Mouse (Mus musculus) regulatory T cell (primary cell): ENCODE measurements around the gene Slc2a8.
"Not testable (repeated sequence)": the region's sequence is repeated elsewhere in the genome, so short reads cannot be mapped to it uniquely, and the experiment has no call there.

Experiments
- in situ Hi-C: fragments of 300-600 bp; cut with MboI, MseI; formaldehyde crosslinking; loops from one replicate; pipeline ENCODE4 v1.15.1; 2025; ENCODE audit warnings: high pct_unique_total_duplicates

The Slc2a8 gene

DNA sequence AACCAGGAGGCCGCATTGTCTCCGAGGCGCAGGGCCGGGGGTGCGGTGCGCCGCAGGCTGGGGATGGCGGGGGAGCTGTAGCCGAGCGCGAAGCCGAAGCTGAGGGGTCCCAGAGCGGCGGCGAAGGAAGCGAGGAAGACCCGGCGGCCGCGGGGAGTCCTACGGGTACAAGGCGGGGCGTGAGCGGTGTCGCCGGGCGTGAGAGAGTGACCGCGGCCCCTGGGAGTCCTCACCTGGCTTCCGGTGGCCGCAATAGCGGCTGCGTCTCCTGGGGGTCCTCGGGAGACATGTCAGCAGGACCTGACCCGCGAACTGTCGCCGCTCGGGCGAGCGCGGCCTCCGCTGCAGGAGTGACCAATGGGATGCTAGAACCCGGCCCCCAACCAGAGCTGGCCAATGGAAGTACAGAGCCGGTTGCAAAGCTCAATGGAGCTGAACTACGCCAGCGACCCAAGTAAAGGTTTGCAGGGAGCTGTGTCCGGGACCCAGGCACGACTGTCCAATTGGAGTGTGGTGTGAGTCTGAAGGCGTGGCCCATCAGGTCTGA is at the start of gene Slc2a8:
TSS of gene Slc2a8 (minus strand) at position 359 of the 547 bp plus-strand sequence.
- in situ Hi-C loops, result no loop called here

DNA sequence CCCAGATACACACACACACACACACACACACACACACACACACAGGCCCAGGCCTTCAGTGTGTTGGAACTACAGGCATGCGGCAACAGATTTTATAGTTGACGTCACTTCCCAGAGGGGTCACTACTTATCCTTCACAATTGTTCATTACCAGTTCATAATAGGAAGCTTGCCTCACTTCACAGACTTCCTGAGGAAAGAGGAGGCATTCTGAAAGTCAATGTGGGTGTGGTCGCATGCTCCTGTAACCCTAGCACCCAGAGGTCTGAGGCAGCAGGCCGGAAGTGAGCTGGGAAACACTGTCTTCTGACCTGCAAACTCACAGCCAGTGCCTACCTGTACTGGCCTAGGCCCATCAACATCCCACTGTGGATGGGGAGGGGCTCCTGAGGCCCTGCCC is 43.2 kb upstream of the Slc2a8 start:
- in situ Hi-C loops, result no loop called here

DNA sequence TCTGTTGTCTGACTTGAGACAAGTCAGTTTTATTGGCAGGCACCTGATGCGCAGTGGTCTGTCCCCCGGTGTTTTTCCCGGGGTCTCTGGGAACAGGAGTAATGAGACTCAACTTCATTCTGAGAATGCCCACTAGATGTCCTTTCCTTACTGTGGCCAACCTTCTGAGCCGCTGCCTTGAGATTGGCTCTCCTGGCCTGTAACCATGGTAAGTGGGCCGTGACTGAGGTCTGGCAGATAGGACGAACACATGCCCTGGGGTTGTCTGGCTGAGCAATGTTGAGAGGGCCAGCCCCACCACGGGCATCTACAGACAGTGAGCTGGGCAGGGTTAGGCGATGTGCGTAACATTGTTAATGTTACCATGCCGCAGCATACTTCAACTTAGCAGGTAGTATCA is 42.7 kb upstream of the Slc2a8 start:
- in situ Hi-C loops, result no loop called here

DNA sequence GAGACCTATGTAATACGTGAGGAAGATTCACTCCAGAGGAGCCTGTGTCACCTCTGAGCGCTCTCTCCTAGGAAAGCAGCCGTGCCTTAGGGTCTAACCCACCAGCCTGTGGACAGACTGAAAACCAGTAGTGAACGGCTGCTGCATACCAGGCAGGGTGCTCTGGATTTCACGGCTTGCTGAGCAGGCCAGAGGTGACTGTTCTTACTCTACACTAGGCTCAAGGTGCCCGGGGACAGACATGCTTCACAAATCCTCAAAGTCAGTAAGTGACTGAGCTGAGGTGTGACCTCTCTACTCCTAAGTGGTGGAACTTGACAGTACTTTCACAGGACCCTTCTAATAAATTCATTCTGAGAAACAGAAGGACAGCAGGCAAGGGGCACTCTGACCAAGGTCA is 41.0 kb upstream of the Slc2a8 start:
- in situ Hi-C loops, result no loop called here

DNA sequence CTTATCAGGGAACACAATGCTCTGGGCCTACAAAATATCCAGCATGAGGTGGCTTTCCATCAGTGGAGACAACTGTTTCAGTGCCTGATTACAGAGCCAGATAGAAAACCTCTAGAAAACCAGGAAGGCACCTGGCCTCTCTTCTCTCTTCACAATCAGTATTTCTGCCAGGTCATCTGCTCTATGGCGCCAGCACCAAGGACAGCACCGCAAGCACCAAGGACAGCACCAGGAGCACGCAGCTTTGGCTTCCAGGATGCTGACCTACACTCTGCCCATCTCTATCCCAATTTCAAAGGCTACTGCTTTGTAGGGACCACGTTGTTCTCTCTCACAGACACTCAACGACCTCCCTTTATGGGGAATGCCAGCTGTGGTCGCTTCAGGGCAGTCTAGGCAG is 36.1 kb upstream of the Slc2a8 start:
- in situ Hi-C loops, result no loop called here

DNA sequence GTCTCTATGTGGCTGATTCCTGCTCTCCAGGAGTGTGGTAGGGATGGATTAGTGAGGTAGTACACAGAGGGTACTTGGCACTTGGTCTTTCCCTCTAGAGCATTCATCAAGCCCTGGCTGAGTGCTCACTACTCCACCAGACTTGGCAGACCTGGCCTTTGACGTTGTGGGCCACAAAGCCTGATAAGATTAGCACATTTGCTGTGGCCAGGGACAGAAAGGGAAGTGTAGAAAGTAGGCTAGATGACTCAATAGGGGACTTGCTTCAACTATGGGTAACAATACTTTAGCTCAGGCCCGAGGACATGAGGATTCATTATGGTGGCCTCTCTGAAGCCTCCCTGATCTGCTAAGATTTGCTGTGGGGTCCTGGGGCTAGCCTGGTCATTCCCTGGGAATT is 35.3 kb upstream of the Slc2a8 start:
- in situ Hi-C loops, result no loop called here

DNA sequence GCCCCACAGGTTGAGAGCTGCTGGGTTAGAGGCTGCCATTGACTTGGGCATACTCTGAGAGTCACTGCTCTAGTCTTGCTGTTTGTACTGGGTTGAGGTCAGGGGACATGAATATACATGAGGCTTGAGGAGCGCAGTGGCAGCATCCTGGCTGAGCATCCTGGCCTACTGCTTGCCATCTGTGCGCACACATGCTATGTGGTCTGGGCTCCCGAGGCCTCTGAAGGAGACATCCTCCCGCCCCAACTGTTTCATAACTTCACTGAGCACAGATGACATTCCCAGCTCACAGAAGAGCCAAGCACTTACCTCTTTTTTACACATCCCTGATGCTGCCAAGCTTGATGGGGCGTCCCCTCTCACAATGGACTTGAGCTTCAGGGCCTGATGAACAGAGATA is 33.0 kb upstream of the Slc2a8 start:
- in situ Hi-C loops, result no loop called here

DNA sequence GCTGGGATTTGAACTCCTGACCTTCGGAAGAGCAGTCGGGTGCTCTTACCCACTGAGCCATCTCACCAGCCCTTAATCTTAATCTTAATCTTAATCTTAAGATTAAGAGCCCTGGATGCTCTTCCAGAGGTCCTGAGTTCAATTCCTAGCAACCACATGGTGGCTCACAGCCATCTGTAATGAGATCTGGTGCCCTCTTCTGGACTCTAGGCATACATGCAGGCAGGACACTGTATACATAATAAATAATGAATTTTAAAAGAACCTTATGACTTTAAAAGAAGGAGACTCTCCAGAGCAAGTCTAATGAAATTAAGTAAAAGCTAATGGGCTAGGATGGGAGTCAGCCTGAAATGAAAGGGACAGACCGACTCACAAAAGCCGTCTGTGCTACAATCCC is 27.2 kb upstream of the Slc2a8 start:
- in situ Hi-C loops, result not testable (repeated sequence)

DNA sequence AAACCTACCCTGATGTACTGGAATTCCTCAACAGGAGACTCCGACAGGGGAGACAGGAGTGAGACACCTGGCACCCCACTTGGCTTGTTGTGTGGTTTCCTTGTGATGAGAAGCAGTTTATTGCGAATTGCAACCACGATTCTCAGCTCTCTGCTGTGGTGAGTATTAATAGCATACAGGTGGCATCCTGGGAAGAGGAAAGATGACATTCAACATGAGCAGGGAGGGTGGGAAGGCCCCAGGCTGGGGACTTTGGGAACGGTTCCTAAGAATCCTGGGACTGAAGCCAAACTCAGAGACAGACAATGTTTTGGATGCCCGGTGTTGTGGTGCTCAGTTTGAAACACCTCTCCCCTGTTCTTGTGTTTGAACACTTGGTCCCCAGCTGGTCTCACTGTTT is 23.2 kb upstream of the Slc2a8 start:
- in situ Hi-C loops, result no loop called here

DNA sequence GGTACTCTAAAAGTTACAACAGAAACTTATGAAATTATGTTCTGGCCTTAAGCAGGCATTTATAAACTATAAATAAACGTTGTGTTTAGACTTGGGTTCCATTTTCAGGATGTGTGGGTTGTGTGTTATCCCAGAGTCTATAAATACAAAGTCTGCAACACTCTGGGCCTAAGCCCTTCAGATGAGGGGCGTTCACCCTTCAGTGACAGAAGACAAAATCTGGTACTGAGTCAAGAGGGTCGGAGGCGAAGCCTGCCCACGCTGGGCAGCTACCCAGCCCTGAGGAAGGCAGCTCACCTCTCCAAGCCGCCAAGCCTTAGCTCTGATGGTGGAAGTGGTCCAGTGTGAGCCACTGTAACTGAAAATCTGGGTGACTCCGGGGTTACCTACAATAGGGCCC is 20.3 kb upstream of the Slc2a8 start:
- in situ Hi-C loops, result no loop called here

DNA sequence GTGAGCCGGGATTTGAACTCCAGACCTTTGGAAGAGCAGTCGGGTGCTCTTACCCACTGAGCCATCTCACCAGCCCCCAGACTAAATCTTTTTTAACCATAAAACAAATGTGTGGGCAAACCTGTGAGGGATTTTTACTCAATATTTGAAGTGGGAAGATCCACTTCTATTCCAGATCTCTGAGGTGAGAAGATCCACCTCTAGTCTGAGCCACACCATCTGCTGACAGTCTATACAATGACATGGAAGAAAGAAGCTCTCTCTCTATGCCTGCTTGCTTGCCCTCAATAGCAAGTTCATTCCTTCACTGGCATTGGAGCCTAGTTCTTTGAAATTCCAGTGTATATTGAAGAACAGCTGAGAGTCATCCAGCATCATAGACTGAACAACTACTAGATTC is 17.9 kb upstream of the Slc2a8 start:
- in situ Hi-C loops, result no loop called here

DNA sequence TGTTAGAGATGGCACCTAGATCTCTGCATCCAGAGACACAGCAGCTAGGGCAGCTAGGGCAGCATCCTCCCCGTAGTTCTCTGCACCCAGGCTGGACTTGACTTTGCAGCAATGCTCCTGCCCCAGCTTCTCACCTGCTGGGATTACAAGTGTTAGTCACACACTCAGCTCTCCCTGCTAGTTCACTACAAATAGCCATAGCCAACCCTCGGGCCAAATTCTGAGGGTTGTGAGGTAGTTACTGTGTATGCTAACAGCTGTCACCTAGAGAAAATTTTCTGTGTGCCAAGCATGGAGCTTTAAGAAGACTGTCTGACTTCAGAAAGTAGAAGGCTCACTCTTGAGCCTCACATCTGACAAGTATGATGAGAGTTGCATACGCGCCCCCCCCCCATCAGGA is 15.9 kb upstream of the Slc2a8 start:
- in situ Hi-C loops, result no loop called here

DNA sequence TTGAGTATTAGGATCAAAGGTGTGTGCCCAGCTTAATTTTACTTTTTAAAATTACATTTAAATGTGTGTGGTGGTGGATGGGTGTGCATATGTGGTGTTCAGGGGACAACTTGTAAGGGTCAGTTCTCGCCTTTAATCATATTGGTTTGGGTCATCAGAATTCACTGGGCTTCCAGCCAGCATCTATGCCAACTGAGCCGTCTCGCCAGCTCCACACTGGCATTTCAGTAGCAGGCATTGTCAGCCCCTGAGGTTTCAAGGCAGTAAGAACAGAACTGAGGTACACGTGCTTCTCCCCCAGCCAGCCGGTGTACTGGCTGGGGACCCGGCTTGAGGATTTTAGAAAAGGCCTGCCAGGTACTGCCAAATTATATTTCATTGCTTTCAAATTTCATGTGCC is 15.2 kb upstream of the Slc2a8 start:
- in situ Hi-C loops, result no loop called here

DNA sequence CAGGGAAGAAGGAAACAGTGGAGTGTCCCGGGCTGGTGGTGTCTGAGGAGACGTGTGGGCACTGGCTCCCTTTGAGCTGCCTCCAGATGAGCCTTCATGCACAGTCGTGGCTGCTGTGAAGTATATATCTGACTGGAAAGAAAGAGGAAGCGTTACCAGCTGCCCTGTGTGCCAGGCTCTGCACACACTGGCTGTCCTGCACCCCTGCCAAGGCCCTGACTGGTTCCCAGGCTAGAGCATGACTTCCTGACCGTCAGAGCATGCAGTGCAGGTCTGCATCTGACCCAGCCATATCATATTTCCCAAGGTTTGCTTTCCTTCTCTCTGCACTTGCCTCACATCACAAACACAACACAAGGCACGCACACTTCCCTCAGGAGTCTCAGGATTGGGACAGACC is 10.2 kb upstream of the Slc2a8 start:
- in situ Hi-C loops, result no loop called here

DNA sequence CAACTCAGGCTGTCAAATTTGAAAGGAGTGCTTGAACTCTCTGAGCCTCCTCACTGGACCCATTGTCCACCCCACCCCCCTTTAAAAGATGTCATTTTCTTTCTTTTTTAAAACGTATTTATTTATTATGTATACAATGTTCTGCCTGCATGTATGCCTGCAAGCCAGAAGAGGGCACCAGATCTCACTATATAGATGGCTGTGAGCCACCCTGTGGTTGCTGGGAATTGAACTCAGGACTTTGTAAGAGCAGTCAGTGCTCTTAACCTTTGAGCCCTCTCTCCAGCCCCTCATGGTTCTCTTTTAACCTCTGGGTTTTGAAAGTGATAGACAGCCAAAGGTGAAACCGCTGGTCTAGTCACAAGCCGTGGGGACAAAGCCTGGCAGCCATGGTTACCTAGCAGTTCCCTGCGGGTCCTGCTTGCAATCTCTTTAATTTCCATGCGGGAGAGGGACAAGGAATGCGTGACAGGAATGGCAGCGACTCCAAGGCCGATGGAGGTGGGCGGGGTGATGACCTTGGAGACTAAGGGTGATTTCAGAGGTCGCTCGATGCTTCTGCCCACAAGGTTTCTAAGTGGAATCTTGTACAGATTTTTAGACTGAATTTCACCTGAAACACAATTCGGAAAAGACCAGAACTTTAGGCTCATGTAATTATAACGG is 8.4 kb upstream of the Slc2a8 start:
- in situ Hi-C loops, result no loop called here

DNA sequence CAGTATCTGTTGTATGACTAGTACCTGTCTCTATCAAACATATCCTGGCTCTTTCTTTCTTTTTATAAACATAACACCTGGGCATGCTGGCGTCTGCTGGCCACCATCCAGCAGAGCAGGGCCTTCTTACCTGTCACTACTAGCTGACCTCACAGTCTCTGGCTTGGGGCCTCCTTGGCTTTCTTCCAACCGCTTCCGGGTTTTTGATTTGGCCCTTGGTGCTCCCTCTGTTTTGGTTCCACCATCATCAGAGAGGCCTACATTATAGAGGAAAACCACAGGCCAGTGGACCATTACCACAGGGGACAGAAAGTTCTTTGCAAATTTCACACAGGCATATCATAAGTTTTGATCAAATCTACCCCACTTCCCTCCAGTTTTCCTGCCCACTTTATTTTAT is 7.5 kb upstream of the Slc2a8 start:
- in situ Hi-C loops, result no loop called here

DNA sequence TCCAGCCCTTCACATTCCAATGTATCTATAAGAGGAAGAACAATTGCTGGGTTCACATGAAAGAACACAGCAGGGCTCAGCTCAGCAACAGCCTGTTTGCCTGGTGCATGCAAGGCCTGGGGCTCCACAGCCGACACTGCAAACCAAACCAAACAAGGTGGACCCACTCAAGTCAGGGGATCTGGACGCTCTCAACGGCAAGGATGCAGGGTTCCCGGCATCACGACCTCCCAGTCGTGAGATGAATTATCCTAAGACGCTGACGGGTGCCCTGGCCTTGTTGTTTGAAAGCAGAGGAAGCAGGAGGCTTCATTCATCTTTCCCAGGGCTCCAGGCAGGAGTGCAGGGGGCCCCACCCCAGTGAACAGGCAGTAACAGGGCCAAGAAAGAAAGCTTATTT is 4.0 kb upstream of the Slc2a8 start:
- in situ Hi-C loops, result no loop called here

DNA sequence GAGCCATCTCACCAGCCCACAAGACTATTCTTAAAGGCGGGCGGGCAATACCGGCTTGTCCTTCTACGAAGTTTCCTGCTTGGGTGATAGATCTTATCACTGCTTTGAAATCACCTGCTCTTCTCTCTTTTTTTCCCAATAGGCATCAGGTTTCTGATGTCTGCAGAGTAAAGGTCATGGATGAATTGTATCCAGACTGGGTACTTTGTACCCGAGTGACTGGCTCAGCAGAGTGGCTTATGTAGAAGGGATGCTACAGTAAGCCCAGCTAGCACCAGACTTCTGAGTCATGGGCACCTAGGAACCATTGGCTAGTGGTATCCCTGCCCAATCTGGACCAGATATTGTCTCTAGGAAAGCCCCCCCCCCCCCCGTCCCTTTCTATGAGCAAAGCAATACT is 1.7 kb upstream of the Slc2a8 start:
- in situ Hi-C loops, result no loop called here

DNA sequence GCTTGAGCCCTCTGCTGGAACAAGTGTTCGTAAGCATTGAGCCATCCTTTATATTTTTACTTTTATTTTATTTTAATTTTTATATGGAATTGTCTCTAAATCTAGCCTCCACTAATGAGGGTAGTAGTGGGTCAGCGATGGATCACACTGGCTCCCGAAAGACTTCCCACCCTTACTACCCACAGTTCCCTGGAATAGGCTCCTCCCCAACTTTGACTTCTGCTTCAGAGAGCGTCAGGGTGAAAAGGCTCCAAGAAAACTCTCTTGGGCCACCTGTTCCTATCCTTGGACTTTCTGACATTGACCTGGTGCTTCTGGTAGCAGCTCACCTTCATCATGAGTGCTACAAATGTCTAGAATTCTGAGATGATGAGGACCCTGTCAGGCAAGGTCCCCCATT is 817 bp upstream of the Slc2a8 start:
- in situ Hi-C loops, result no loop called here

DNA sequence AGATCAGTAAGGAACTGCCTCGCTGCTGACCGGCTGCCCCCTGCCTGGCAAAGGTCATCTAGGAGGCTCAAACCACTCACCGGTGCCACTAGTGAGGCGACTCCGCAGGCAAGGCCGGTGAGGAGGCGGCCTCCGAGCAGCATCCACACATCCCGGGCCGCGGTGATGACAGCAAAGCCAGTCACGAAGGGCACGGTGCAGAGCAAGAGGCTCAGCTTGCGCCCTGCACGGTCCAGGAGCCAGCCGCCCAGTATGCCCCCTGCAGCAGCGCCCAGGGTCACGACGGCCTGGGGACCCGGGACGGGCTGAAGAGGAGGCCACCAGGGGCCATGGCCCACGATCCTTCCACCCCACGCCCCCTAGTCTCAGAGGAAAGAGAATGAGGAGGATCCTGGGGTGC is 602 bp downstream of the Slc2a8 start:
- in situ Hi-C loops, result no loop called here

DNA sequence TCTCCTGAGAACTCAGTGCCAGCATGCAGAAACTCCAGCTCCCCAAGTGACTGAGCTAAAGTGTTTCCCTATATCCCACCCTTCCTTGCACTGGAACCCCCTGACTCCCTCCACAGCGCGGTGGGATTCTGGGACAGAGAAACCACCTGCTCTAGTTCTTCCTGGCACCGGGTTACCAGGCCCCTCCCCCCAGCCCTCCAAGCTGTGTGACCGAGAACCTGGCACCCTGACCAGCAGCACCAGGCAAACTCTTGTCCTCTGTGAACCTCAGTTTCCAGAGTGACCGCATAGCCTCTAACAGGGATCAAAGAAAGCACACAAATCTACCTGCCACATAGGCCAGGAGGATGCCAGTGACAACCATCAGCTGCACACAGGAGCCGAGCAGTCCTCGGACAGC is 2.2 kb downstream of the Slc2a8 start:
- in situ Hi-C loops, result no loop called here

DNA sequence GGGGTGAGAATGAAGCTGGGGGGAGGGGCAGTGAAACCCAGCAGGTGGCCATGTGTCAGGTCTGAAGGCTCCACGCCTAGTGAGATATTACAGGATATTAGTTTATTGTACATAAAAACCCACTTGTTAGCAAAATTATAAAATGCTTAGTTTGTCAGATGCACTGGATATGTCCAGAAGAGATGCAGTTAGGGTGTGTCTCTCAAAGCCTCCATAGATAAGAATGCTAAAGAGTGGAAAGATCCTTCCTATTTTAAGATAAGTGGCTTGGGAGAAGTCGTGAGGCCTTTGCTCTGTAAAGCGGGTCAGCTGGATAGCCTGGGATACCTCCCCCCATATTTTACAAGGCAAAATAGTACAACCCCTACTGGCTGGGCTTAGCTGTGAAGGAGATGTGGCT is 3.2 kb downstream of the Slc2a8 start:
- in situ Hi-C loops, result no loop called here

DNA sequence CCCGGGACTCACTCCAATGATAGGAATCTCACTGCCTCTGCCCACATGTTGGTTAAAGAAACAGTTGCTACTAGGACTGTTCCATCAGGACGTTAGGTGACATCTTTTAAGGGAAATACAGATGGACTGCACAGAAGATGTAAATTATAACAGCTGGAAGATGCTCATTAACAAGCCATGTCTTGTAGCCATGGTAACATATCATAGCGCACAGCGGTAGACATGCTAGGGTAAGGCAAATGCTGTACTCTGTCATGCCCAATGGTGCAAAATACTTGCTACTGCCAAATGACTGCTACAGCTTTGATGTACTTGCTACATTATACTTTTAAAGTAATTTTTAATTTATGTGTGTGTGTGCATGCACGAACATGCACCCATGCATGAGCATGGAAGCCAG is 4.8 kb downstream of the Slc2a8 start:
- in situ Hi-C loops, result no loop called here

DNA sequence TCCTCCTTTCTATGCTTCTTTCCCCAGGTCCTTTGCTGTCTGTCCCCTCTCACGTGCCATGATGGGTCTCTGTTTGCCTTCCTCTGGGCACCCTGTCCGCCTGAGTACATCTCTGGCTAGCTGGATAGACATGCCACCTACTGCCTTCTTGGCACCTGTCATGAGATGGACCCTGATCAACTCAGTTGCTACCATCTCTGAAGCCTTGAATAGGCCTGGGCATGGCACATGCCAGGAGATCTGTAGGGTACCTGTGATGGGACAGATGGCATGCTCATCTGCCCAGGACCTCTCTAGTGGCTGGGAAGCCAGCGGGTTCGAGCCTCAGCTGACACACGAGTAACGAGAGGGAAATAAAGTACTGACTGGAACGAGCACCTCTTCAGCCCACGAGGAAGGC is 7.7 kb downstream of the Slc2a8 start:
- in situ Hi-C loops, result no loop called here
